Comparison of ENCODE assay signal across 9 mouse cellular contexts in the genomic region with DNA sequence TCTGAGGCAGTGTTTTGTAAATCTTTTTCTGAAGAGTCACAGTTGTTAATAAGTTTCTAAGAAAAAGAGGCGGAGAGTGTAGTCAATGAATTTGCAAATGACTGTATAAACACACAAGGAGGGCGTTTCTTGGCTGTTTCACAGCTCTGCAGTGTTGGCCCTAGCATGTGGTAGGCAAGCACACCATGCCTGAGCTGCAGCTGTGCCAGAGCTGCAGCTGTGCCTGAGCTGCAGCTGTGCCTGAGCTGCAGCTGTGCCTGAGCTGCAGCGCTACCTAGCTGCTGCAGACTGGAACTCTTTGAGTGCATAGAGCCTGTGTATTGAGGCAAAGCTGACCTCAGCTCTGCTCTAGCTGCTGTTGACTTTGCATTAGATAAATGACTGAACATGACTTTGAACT. TPM values are rescaled to one million over a fixed set of nuclear protein-coding genes. Genes with fewer than 3 reads are reported as not detected.
A peak's percentile ranks its signal among the peaks of the same experiment; 100 is the strongest.
DNase-seq lines count a peak whose midpoint lies in the region; ATAC-seq lines count a peak whose summit lies in the region.
"Had no signal": no experiment of that assay in that cellular context is flagged by ENCODE, and none has a peak within 500 bp of the region (broad histone marks: within the 10 kb centered on the region; RNA-seq: fewer than 3 reads in every experiment).

No protein-coding gene starts in this region.

- no peaks in the 10 kb centered on the region for H3K27me3 ChIP-seq in limb, embryonic 15.5 days
- H3K27me3 ChIP-seq in stomach, embryonic 14.5 days (ENCODE audit: control insufficient read depth, insufficient read depth, low read length) = no peaks in the 10 kb centered on the region

- no peak overlapping the region for H3K4me3 ChIP-seq in limb, embryonic 15.5 days
- no peak overlapping the region for H3K4me3 ChIP-seq in stomach, embryonic 14.5 days (ENCODE audit: low read depth, low read length)

- H3K27ac ChIP-seq in limb, embryonic 15.5 days = no peak overlapping the region
- peak overlapping the region; percentile 40; the same call in 1 of the 2 replicates for H3K27ac ChIP-seq in stomach, embryonic 14.5 days (ENCODE audit: low read length)

- no peak overlapping the region for H3K4me2 ChIP-seq in limb, embryonic 15.5 days
- H3K4me2 ChIP-seq in stomach, embryonic 14.5 days (replicated peaks; ENCODE audit: low read depth, low read length) = no peak overlapping the region

- WGBS in limb, embryonic 15.5 days = 30% methylated on average over 3 of the region's 3 CpGs
- 22% methylated on average over 3 of the region's 3 CpGs for WGBS in stomach, embryonic 14.5 days

- ATAC-seq in hematopoietic stem cell, adult 5-6 weeks (replicated peaks in 1 of 2; ENCODE audit: insufficient read depth in 1 of 2, low FRiP score in 2 of 2, low TSS enrichment in 1 of 2, low read depth in 1 of 2, poor library complexity in 2 of 2, severe bottlenecking in 2 of 2) = peak; percentile 48 to 67; a peak in 1 of 4 replicates
- ATAC-seq in limb, embryonic 15.5 days (ENCODE audit: insufficient number of reproducible peaks, low FRiP score, low TSS enrichment, low read depth) = 0 out of 2 replicates have a peak, but pooled peaks have one; percentile 44
- peak; percentile 86 for ATAC-seq in stomach, embryonic 14.5 days (ENCODE audit: insufficient number of reproducible peaks, insufficient read depth, low FRiP score, low read depth)
- ATAC-seq in activated CD4-positive, CD25-positive, alpha-beta regulatory T cell, adult 4 months = no peak

- H3K9me3 ChIP-seq in limb, embryonic 15.5 days = no peaks in the 10 kb centered on the region
- H3K9me3 ChIP-seq in stomach, embryonic 14.5 days (ENCODE audit: control insufficient read depth, low read depth, low read length) = no peaks in the 10 kb centered on the region

- peak; percentile 12 for DNase-seq in retina, embryonic 14.5 days (ENCODE audit: low spot score)
- no peak for DNase-seq in retina, postnatal 1 day
- no peak for DNase-seq in thymus, postnatal 4 days
- DNase-seq in heart, postnatal 4 days = no peak

- no peak overlapping the region for H3K9ac ChIP-seq in limb, embryonic 15.5 days
- H3K9ac ChIP-seq in stomach, embryonic 14.5 days (replicated peaks; ENCODE audit: low read depth, low read length) = no peak overlapping the region

- peaks cover 2% of the 10 kb centered on the region; the same call in 1 of the 2 replicates for H3K4me1 ChIP-seq in limb, embryonic 15.5 days
- H3K4me1 ChIP-seq in stomach, embryonic 14.5 days (ENCODE audit: control insufficient read depth, insufficient read depth, low read length) = no peaks in the 10 kb centered on the region

- no peaks in the 10 kb centered on the region for H3K36me3 ChIP-seq in limb, embryonic 15.5 days
- H3K36me3 ChIP-seq in stomach, embryonic 14.5 days (ENCODE audit: control insufficient read depth, insufficient read depth, low read length) = no peaks in the 10 kb centered on the region

RNA-seq across cellular contexts. Expression of gene Ifitm7, which starts 17.5 kb away (rescaled TPM):
- total RNA-seq in hematopoietic stem cell, adult 5-6 weeks (2017) = 2.1 and 2.4 TPM in 2 replicates
- polyA plus RNA-seq in limb, embryonic 15.5 days (2015; fragmentation: Nextera tagmentation; extraction: Ambion mirVana) = not detected in 2 replicates
- not detected in 2 replicates for polyA plus RNA-seq in stomach, embryonic 14.5 days (2014; fragmentation: Nextera tagmentation; extraction: Ambion mirVana)
- not detected for polyA plus RNA-seq in activated CD4-positive, CD25-positive, alpha-beta regulatory T cell, adult 4 months (2017; shearing (Covaris generic))
- not detected for total RNA-seq in heart, postnatal 4 days (2021)
- polyA plus RNA-seq: neural tube, embryonic 11.5 days had no signal

RNA-seq across cellular contexts. Expression of gene 2900011O08Rik, which starts 17.8 kb away (rescaled TPM):
- total RNA-seq in hematopoietic stem cell, adult 5-6 weeks (2017) = 0.31 TPM in 1 of 2 replicates, not detected in the other
- polyA plus RNA-seq in limb, embryonic 15.5 days (2015; fragmentation: Nextera tagmentation; extraction: Ambion mirVana) = 1.3 and 1.4 TPM in 2 replicates
- polyA plus RNA-seq in stomach, embryonic 14.5 days (2014; fragmentation: Nextera tagmentation; extraction: Ambion mirVana) = 2.5 and 3.2 TPM in 2 replicates
- polyA plus RNA-seq in activated CD4-positive, CD25-positive, alpha-beta regulatory T cell, adult 4 months (2017; shearing (Covaris generic)) = under 1 TPM in 1 of 2 experiments, not detected in 1; 0.50 TPM
- under 1 TPM in 1 of 2 experiments, not detected in 1; 0.18 TPM for total RNA-seq in heart, postnatal 4 days (2021)
